ENCODE assay signal across 7 mouse cellular contexts in genomic region chrX:169970546-169970945, GRCm38 (mm10). TPM values are rescaled to one million over a fixed set of nuclear protein-coding genes. Genes with fewer than 3 reads are reported as not detected.
A peak's percentile ranks its signal among the peaks of the same experiment; 100 is the strongest.
DNase-seq lines count a peak whose midpoint lies in the region; ATAC-seq and TF ChIP-seq lines count a peak whose summit lies in the region.
"Not testable (repeated sequence)": the region's sequence is repeated elsewhere in the genome, so short reads cannot be mapped to it uniquely, and the experiment has no call there.

No protein-coding gene starts in this region.

- TF ChIP-seq CTCF in lung, embryonic 14.5 days (IDR thresholded peaks at IDR 0.05; ENCODE audit: low read depth), result not testable (repeated sequence)

- 84% methylated on average over 7 of the region's 7 CpGs for WGBS in lung, embryonic 14.5 days

- not testable (repeated sequence) for H3K9ac ChIP-seq in lung, embryonic 14.5 days

- not testable (repeated sequence) for H3K9me3 ChIP-seq in lung, embryonic 14.5 days (ENCODE audit: low read depth, low read length)

- not testable (repeated sequence) for H3K36me3 ChIP-seq in lung, embryonic 14.5 days (ENCODE audit: insufficient read depth)

- not testable (repeated sequence) for H3K27ac ChIP-seq in lung, embryonic 14.5 days (ENCODE audit: low read depth)

- H3K4me2 ChIP-seq in lung, embryonic 14.5 days, result not testable (repeated sequence)

- H3K4me1 ChIP-seq in lung, embryonic 14.5 days (ENCODE audit: insufficient read depth), result not testable (repeated sequence)

- not testable (repeated sequence) for H3K4me3 ChIP-seq in lung, embryonic 14.5 days (ENCODE audit: low read depth, low read length)

- not testable (repeated sequence) for ATAC-seq in lung, embryonic 14.5 days (ENCODE audit: insufficient read depth)

- peak; percentile 1 for DNase-seq in CD4-positive, CD25-positive, alpha-beta regulatory T cell, adult 2 months (ENCODE audit: low read depth, low spot score)
- DNase-seq in adipocyte (ENCODE audit: low spot score), result peak; percentile 21
- DNase-seq in c-Kit-positive CD71-positive TER-119-negative erythroid progenitor cells, embryonic 14.5 days (ENCODE audit: low read depth), result peak; percentile 16
- DNase-seq in embryo, embryonic 9.5 days (ENCODE audit: extremely low spot score), result peak; percentile 1
- peak; percentile 9 for DNase-seq in induced T-regulatory cell, adult 2 months (ENCODE audit: low read depth)
- DNase-seq in lung, embryonic 14.5 days, result peak; percentile 1
- DNase-seq in ovary, adult 18-20 months (ENCODE audit: low spot score), result peak; percentile 1

- not testable (repeated sequence) for H3K27me3 ChIP-seq in lung, embryonic 14.5 days (ENCODE audit: insufficient read depth, low read length)

RNA-seq across cellular contexts. Expression of gene Gm21887, which starts 38.9 kb away (rescaled TPM):
- polyA plus RNA-seq in lung, embryonic 14.5 days (2014; fragmentation: Nextera tagmentation; extraction: Ambion mirVana), result 252 and 439 TPM in 2 replicates
